Mouse (Mus musculus) heart, embryonic 14.5 days (tissue): ENCODE measurements around the gene Zfr. TPM values are rescaled to one million over a fixed set of nuclear protein-coding genes. Genes with fewer than 3 reads are reported as not detected.
"Not testable (repeated sequence)": the region's sequence is repeated elsewhere in the genome, so short reads cannot be mapped to it uniquely, and the experiment has no call there.

Experiments
- ATAC-seq: fragments of 200-750 bp; cut with Nextera tagmentation; 2 replicates; pipeline ENCODE4 v1.8.0; 2017; ENCODE audit warnings: low read depth, moderate TSS enrichment; ENCODE audit not compliant: insufficient number of reproducible peaks, insufficient read depth, low FRiP score
- H3K27ac ChIP-seq, 2 experiments: fragments of 200-500 bp in 1 of 2; fragments of 300-500 bp in 1 of 2; sonication (generic) in 1 of 2; replicated peaks in 1 of 2; 2 replicates each; pipeline ENCODE4 v1.5.1; 2012 to 2014; ENCODE audit warnings: low read depth in 2 of 2, low read length in 2 of 2, control low read depth in 1 of 2, mild to moderate bottlenecking in 1 of 2, mixed read lengths in 1 of 2; ENCODE audit not compliant: control insufficient read depth in 1 of 2, insufficient read depth in 1 of 2
- H3K27me3 ChIP-seq: fragments of 300-500 bp; sonication (generic); 2 replicates; pipeline ENCODE4 v1.6.1; 2014; ENCODE audit warnings: mild to moderate bottlenecking, low read length, control low read depth; ENCODE audit not compliant: control insufficient read depth, insufficient read depth
- H3K36me3 ChIP-seq: fragments of 300-500 bp; sonication (generic); 2 replicates; pipeline ENCODE4 v1.6.1; 2014; ENCODE audit warnings: mild to moderate bottlenecking, control low read depth, low read length, mixed read lengths; ENCODE audit not compliant: control insufficient read depth, insufficient read depth
- H3K4me1 ChIP-seq, 2 experiments: fragments of 200-500 bp in 1 of 2; fragments of 300-500 bp in 1 of 2; sonication (generic) in 1 of 2; 2 replicates each; pipeline ENCODE4 v1.6.1; 2012 to 2014; ENCODE audit warnings: low read length in 2 of 2, control low read depth in 1 of 2, mixed read lengths in 1 of 2; ENCODE audit not compliant: control insufficient read depth in 2 of 2, insufficient read depth in 2 of 2
- H3K4me2 ChIP-seq: fragments of 300-500 bp; sonication (generic); 2 replicates; pipeline ENCODE4 v1.6.1; 2014; ENCODE audit warnings: mild to moderate bottlenecking, low read length
- H3K4me3 ChIP-seq, 2 experiments: fragments of 200-500 bp in 1 of 2; fragments of 300-500 bp in 1 of 2; sonication (generic) in 1 of 2; 2 replicates each; pipeline ENCODE4 v1.5.1; 2012 to 2014; ENCODE audit warnings: low read length in 2 of 2, mild to moderate bottlenecking in 2 of 2, control low read depth in 1 of 2, low read depth in 1 of 2, moderate library complexity in 1 of 2; ENCODE audit not compliant: control insufficient read depth in 1 of 2, insufficient read depth in 1 of 2
- H3K9ac ChIP-seq: fragments of 300-500 bp; sonication (generic); 2 replicates; pipeline ENCODE4 v1.6.1; 2014; ENCODE audit warnings: mild to moderate bottlenecking, low read length
- H3K9me3 ChIP-seq: fragments of 300-500 bp; sonication (generic); 2 replicates; pipeline ENCODE4 v1.6.1; 2016; ENCODE audit warnings: low read length, control low read depth; ENCODE audit not compliant: control insufficient read depth
- WGBS: fragments of 180-500 bp; shearing (Covaris S2); extraction: QIAGEN DNeasy Blood & Tissue Kit; methylation state at CpG from one replicate; pipeline ENCODE4 v1.1.7; 2014; 5-methylcytosine and 5-hydroxymethylcytosine counted together
- polyA plus RNA-seq: library from polyadenylated mRNA; unstranded; fragments of >200 nt; fragmentation: Nextera tagmentation; extraction: Ambion mirVana; gene quantifications from 2 replicates; pipeline ENCODE4 v1.2.1, GENCODE M21; 2014

Zfr gene
- polyA plus RNA-seq, 1 experiment from 2014 or later: 142 TPM

GRCm38 (mm10) chr15:12108922-12109321 lies 8.7 kb upstream of the Zfr start:
- 83% methylated on average over 3 of the region's 3 CpGs for WGBS
- not testable (repeated sequence) for ATAC-seq

GRCm38 (mm10) chr15:12111232-12111631 lies 6.4 kb upstream of the Zfr start:
- Histone ChIP-seq H3K4me2 (peak overlapping the region; percentile 40), H3K27ac (peak overlapping the region; percentile 83 to 86), H3K27me3 (no peaks in the 10 kb centered on the region), H3K9me3 (no peaks in the 10 kb centered on the region), H3K9ac (no peak overlapping the region), H3K4me1 (peaks cover 13 to 32% of the 10 kb centered on the region in 2 experiments), H3K36me3 (no peaks in the 10 kb centered on the region), H3K4me3 (no peak overlapping the region)
- 6% methylated on average over 7 of the region's 7 CpGs for WGBS
- ATAC-seq: peak; percentile 34; the same call in 1 of the 2 replicates

More at GRCm38 (mm10) chr15:12108922-12109321, 8.7 kb upstream of the Zfr start:
- H3K4me3 ChIP-seq, H3K9ac ChIP-seq, H3K27ac ChIP-seq, H3K9me3 ChIP-seq, H3K36me3 ChIP-seq, H3K4me2 ChIP-seq, H3K27me3 ChIP-seq: not testable (repeated sequence)
- peaks cover 8 to 29% of the 10 kb centered on the region in 2 experiments for H3K4me1 ChIP-seq

- H3K4me1 ChIP-seq: peaks cover 17 to 41% of the 10 kb centered on the region in 2 experiments
- 75% methylated on average over 2 of the region's 2 CpGs for WGBS
These were observed 4.2 kb upstream of the Zfr start for GRCm38 (mm10) chr15:12113411-12113810.

GRCm38 (mm10) chr15:12114546-12114945 lies 3.1 kb upstream of the Zfr start:
- ATAC-seq: no peak
- H3K27me3 ChIP-seq: no peaks in the 10 kb centered on the region
- no peak overlapping the region for H3K27ac ChIP-seq
- no peak overlapping the region for H3K4me3 ChIP-seq
- H3K4me1 ChIP-seq: peaks cover 17 to 37% of the 10 kb centered on the region in 2 experiments
- no peaks in the 10 kb centered on the region for H3K9me3 ChIP-seq
- H3K9ac ChIP-seq: no peak overlapping the region
- WGBS: 39% methylated on average over 6 of the region's 6 CpGs
- no peak overlapping the region for H3K4me2 ChIP-seq
- 0 out of 2 replicates have a peak, but pooled peaks cover 2% of the 10 kb centered on the region for H3K36me3 ChIP-seq

More at GRCm38 (mm10) chr15:12113411-12113810, 4.2 kb upstream of the Zfr start:
- Histone ChIP-seq H3K27me3 (no peaks in the 10 kb centered on the region), H3K9me3 (no peaks in the 10 kb centered on the region), H3K36me3 (no peaks in the 10 kb centered on the region), H3K27ac (no peak overlapping the region), H3K4me3 (no peak overlapping the region), H3K4me2 (no peak overlapping the region), H3K9ac (no peak overlapping the region)
- ATAC-seq: no peak

- no peak overlapping the region for H3K4me2 ChIP-seq
- no peak overlapping the region for H3K9ac ChIP-seq
- H3K27ac ChIP-seq: no peak overlapping the region
- ATAC-seq: no peak
- H3K27me3 ChIP-seq: no peaks in the 10 kb centered on the region
- H3K36me3 ChIP-seq: peaks cover 6% of the 10 kb centered on the region
- WGBS: 39% methylated on average over 6 of the region's 6 CpGs
- no peaks in the 10 kb centered on the region for H3K9me3 ChIP-seq
- peaks cover 13 to 33% of the 10 kb centered on the region in 2 experiments for H3K4me1 ChIP-seq
- H3K4me3 ChIP-seq: no peak overlapping the region
These were observed 1.9 kb upstream of the Zfr start for GRCm38 (mm10) chr15:12115722-12116230.

- Histone ChIP-seq H3K4me3 (peak overlapping the region; percentile 99 to 100), H3K27ac (peak overlapping the region; percentile 95 to 98), H3K4me1 (peaks cover 10 to 20% of the 10 kb centered on the region in 2 experiments), H3K36me3 (peaks cover 18% of the 10 kb centered on the region), H3K4me2 (peak overlapping the region; percentile 90), H3K9me3 (no peaks in the 10 kb centered on the region), H3K27me3 (no peaks in the 10 kb centered on the region), H3K9ac (peak overlapping the region; percentile 100)
- ATAC-seq: no peak
- WGBS: 1% methylated on average over 33 of the region's 43 CpGs
These were observed 431 bp downstream of the Zfr start for GRCm38 (mm10) chr15:12118093-12118431.

- under 1% methylated on average over 54 of the region's 61 CpGs for WGBS
- Histone ChIP-seq H3K4me3 (peak overlapping the region; percentile 99 to 100), H3K4me1 (peaks cover 10 to 19% of the 10 kb centered on the region in 2 experiments), H3K27ac (peak overlapping the region; percentile 95 to 98), H3K36me3 (peaks cover 18% of the 10 kb centered on the region), H3K4me2 (peak overlapping the region; percentile 90), H3K9ac (peak overlapping the region; percentile 100), H3K27me3 (no peaks in the 10 kb centered on the region), H3K9me3 (no peaks in the 10 kb centered on the region)
- ATAC-seq: peak; percentile 65
These were observed 949 bp downstream of the Zfr start for GRCm38 (mm10) chr15:12118432-12119128.
